Mouse (Mus musculus): Measurements from ENCODE around the gene Slc35g3. TPM values are rescaled to one million over a fixed set of nuclear protein-coding genes. Genes with fewer than 3 reads are reported as not detected.

The Slc35g3 gene
- polyA plus RNA-seq, 1 experiment from 2014 or later = 0.17 TPM

DNA sequence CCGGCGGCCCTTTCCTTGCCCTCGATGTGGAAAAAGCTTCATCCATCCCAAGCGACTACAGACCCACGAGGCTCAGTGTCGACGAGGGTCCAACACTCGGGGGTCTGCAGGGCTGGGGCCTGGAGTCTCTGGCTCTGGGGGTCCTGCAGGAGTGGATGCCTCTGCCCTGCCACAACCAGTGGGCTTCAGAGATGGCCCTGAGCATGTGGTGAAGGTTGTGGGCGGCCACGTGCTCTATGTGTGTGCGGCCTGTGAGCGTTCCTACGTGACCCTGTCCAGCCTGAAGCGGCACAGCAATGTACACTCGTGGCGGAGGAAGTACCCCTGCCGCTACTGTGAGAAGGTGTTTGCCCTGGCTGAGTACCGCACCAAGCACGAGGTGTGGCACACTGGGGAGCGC is 14.7 kb upstream of the Slc35g3 start:
- no peak for ATAC-seq (ENCODE audit: insufficient read depth, low FRiP score)
- Histone ChIP-seq H3K27me3 (ENCODE audit: control insufficient read depth, insufficient read depth, low read length) (no peaks in the 10 kb centered on the region), H3K36me3 (ENCODE audit: control insufficient read depth, insufficient read depth, low read length) (no peaks in the 10 kb centered on the region), H3K4me1 (ENCODE audit: control insufficient read depth, insufficient read depth, low read length) (no peaks in the 10 kb centered on the region), H3K27ac (ENCODE audit: low read length) (no peak overlapping the region), H3K9ac (ENCODE audit: low read length) (no peak overlapping the region), H3K4me3 (replicated peaks; ENCODE audit: low read length) (no peak overlapping the region), H3K4me2 (ENCODE audit: low read depth, low read length) (no peak overlapping the region), H3K9me3 (replicated peaks; ENCODE audit: control insufficient read depth, low read length) (no peaks in the 10 kb centered on the region)
- 81% methylated on average over 20 of the region's 20 CpGs for WGBS

GRCm38 (mm10) chr11:69775716-69776115 is 13.9 kb upstream of the Slc35g3 start:
- Histone ChIP-seq H3K9ac (ENCODE audit: low read length) (no peak overlapping the region), H3K4me3 (replicated peaks; ENCODE audit: low read length) (no peak overlapping the region), H3K36me3 (ENCODE audit: control insufficient read depth, insufficient read depth, low read length) (no peaks in the 10 kb centered on the region), H3K4me1 (ENCODE audit: control insufficient read depth, insufficient read depth, low read length) (no peaks in the 10 kb centered on the region), H3K27me3 (ENCODE audit: control insufficient read depth, insufficient read depth, low read length) (no peaks in the 10 kb centered on the region), H3K4me2 (ENCODE audit: low read depth, low read length) (no peak overlapping the region), H3K27ac (ENCODE audit: low read length) (no peak overlapping the region), H3K9me3 (replicated peaks; ENCODE audit: control insufficient read depth, low read length) (no peaks in the 10 kb centered on the region)
- WGBS = 61% methylated on average over 10 of the region's 10 CpGs
- ATAC-seq (ENCODE audit: insufficient read depth, low FRiP score) = no peak

DNA sequence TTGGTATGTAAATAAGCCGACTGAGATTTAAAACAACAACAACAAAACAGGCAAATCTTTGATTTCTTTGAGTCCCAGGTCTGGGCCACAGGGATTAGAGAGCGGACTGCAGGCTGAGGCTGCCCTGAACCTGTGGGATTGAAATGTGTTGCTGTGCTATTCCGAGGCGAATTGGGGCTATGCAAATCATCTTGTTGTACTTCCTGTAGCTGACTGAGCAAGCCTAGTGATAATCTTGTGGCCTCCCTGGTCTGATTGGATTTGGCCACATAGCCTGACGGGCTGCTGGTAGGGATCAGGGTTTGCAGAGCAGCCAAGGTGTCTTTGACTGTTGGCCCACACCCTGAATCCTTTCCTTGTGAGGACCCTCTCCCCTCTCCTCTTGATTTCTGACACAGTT is 13.2 kb upstream of the Slc35g3 start:
- Histone ChIP-seq H3K36me3 (ENCODE audit: control insufficient read depth, insufficient read depth, low read length) (no peaks in the 10 kb centered on the region), H3K9ac (ENCODE audit: low read length) (no peak overlapping the region), H3K4me1 (ENCODE audit: control insufficient read depth, insufficient read depth, low read length) (no peaks in the 10 kb centered on the region), H3K27ac (ENCODE audit: low read length) (no peak overlapping the region), H3K27me3 (ENCODE audit: control insufficient read depth, insufficient read depth, low read length) (no peaks in the 10 kb centered on the region), H3K9me3 (replicated peaks; ENCODE audit: control insufficient read depth, low read length) (no peaks in the 10 kb centered on the region), H3K4me3 (replicated peaks; ENCODE audit: low read length) (no peak overlapping the region), H3K4me2 (ENCODE audit: low read depth, low read length) (no peak overlapping the region)
- ATAC-seq (ENCODE audit: insufficient read depth, low FRiP score) = no peak
- 72% methylated on average over 5 of the region's 5 CpGs for whole genome bisulfite sequencing

GRCm38 (mm10) chr11:69767625-69767909 is 5.8 kb upstream of the Slc35g3 start:
- Histone ChIP-seq H3K27ac (ENCODE audit: low read length) (peak overlapping the region; percentile 89), H3K9ac (ENCODE audit: low read length) (peak overlapping the region; percentile 97; the same call in 1 of the 2 replicates)
- WGBS = 40% methylated on average over 4 of the region's 4 CpGs

GRCm38 (mm10) chr11:69766872-69767624 is 5.3 kb upstream of the Slc35g3 start:
- Histone ChIP-seq H3K9me3 (replicated peaks; ENCODE audit: control insufficient read depth, low read length) (no peaks in the 10 kb centered on the region), H3K4me2 (ENCODE audit: low read depth, low read length) (peak overlapping the region; percentile 78), H3K27me3 (ENCODE audit: control insufficient read depth, insufficient read depth, low read length) (no peaks in the 10 kb centered on the region), H3K9ac (ENCODE audit: low read length) (peak overlapping the region; percentile 97), H3K36me3 (ENCODE audit: control insufficient read depth, insufficient read depth, low read length) (no peaks in the 10 kb centered on the region), H3K4me1 (ENCODE audit: control insufficient read depth, insufficient read depth, low read length) (peaks cover 23% of the 10 kb centered on the region), H3K27ac (ENCODE audit: low read length) (peak overlapping the region; percentile 89), H3K4me3 (replicated peaks; ENCODE audit: low read length) (peak overlapping the region; percentile 76)
- WGBS = 52% methylated on average over 13 of the region's 13 CpGs
- no peak for ATAC-seq (ENCODE audit: insufficient read depth, low FRiP score)

More at GRCm38 (mm10) chr11:69767625-69767909, 5.8 kb upstream of the Slc35g3 start:
- Histone ChIP-seq H3K27me3 (ENCODE audit: control insufficient read depth, insufficient read depth, low read length) (no peaks in the 10 kb centered on the region), H3K9me3 (replicated peaks; ENCODE audit: control insufficient read depth, low read length) (no peaks in the 10 kb centered on the region), H3K4me2 (ENCODE audit: low read depth, low read length) (peak overlapping the region; percentile 78), H3K4me3 (replicated peaks; ENCODE audit: low read length) (0 out of 2 replicates have a peak overlapping the region, but pooled peaks have one; percentile 76), H3K36me3 (ENCODE audit: control insufficient read depth, insufficient read depth, low read length) (no peaks in the 10 kb centered on the region), H3K4me1 (ENCODE audit: control insufficient read depth, insufficient read depth, low read length) (peaks cover 23% of the 10 kb centered on the region)
- ATAC-seq (ENCODE audit: insufficient read depth, low FRiP score) = no peak

DNA sequence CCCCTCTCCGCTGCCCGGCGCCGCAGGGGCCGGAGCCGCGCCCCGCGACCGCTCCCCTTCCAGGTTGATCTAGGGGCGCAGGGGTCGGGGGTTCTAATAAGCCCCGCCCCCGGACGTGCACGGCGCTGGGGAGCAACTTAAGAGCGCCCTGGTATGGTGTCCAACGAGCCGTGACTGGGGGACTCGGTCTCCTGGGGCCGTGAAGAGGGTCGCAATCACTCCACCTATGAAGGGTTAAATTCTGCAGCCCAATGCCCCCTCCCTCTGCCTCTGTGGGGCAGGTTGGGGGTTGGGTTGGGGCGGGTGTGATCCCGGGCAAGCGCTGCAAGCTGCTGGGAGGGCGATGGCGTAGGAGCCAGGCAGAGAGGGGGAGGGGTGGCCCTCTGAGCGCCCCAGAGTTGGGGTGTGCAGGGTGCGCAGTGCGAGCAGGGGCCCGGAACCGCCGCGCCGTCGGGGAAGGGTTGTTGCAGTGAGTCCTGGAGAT is 4.4 kb upstream of the Slc35g3 start:
- H3K9ac ChIP-seq (ENCODE audit: low read length) = peak overlapping the region; percentile 97
- H3K27me3 ChIP-seq (ENCODE audit: control insufficient read depth, insufficient read depth, low read length) = no peaks in the 10 kb centered on the region
- WGBS = under 1% methylated on average over 36 of the region's 37 CpGs
- H3K27ac ChIP-seq (ENCODE audit: low read length) = peak overlapping the region; percentile 89
- peaks cover 23% of the 10 kb centered on the region for H3K4me1 ChIP-seq (ENCODE audit: control insufficient read depth, insufficient read depth, low read length)
- H3K9me3 ChIP-seq (replicated peaks; ENCODE audit: control insufficient read depth, low read length) = no peaks in the 10 kb centered on the region
- H3K4me2 ChIP-seq (ENCODE audit: low read depth, low read length) = peak overlapping the region; percentile 78
- H3K4me3 ChIP-seq (replicated peaks; ENCODE audit: low read length) = peak overlapping the region; percentile 76
- peak; percentile 84 for ATAC-seq (ENCODE audit: insufficient read depth, low FRiP score)
- H3K36me3 ChIP-seq (ENCODE audit: control insufficient read depth, insufficient read depth, low read length) = no peaks in the 10 kb centered on the region

DNA sequence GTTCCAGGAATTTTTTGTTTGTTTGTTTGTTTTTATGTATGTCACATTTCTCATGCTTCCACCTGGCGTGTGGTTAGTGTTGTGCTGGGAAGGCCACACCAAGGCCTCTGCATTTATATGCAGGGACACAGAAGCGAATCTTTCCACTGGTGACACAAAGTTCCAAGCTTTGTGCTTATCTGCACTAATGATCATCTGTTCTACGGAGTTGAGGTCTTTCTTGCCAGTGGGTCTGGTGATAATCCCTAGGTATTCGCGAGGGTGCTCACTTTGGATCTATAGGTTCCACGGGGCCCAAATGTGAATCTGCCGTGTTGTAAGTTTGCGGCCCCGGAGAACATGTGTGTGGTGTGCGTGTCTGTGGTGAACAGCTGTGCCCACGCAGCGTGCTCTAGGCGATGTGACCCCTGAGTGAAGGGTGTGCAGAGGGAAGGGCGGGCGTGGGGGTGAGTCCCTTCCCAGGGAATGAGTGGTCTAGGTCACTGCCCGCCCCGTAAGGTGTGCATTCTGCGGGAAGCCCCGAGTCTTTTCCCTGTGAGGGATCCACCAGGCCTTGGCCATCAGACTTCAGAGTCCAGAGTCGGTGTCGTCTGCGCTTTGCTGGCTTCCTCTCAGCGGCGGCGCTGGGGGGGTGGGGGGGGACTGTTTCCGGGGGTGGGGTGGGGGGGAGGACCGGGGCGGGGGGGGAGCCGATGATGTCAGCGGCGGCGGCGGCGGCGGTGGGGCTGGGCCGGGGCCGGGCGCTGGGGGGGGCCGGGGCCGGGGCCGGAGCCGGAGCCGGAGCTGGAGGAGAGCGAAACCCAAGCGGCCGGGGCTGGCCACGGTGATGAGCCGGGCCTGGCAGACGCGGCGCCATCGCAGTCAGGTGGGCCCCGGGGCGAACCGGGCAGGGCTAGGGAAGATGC is 3.7 kb upstream of the Slc35g3 start, which contains the start of gene Zbtb4:
Zbtb4 (plus strand) TSS at position 692 of the 905 bp plus-strand sequence.
- H3K27me3 ChIP-seq (ENCODE audit: control insufficient read depth, insufficient read depth, low read length) = no peaks in the 10 kb centered on the region
- H3K36me3 ChIP-seq (ENCODE audit: control insufficient read depth, insufficient read depth, low read length) = no peaks in the 10 kb centered on the region
- H3K4me3 ChIP-seq (replicated peaks; ENCODE audit: low read length) = peak within 1 kb of the TSS; percentile 76
- 12% methylated on average over 50 of the region's 55 CpGs for WGBS
- H3K27ac ChIP-seq (ENCODE audit: low read length) = peak within 1 kb of the TSS; percentile 89
- H3K4me1 ChIP-seq (ENCODE audit: control insufficient read depth, insufficient read depth, low read length) = peaks cover 25% of the 10 kb centered on the region
- peak; percentile 65 for ATAC-seq (ENCODE audit: insufficient read depth, low FRiP score)
- peak within 1 kb of the TSS; percentile 97 for H3K9ac ChIP-seq (ENCODE audit: low read length)
- peak within 1 kb of the TSS; percentile 78 for H3K4me2 ChIP-seq (ENCODE audit: low read depth, low read length)
- no peaks in the 10 kb centered on the region for H3K9me3 ChIP-seq (replicated peaks; ENCODE audit: control insufficient read depth, low read length)

DNA sequence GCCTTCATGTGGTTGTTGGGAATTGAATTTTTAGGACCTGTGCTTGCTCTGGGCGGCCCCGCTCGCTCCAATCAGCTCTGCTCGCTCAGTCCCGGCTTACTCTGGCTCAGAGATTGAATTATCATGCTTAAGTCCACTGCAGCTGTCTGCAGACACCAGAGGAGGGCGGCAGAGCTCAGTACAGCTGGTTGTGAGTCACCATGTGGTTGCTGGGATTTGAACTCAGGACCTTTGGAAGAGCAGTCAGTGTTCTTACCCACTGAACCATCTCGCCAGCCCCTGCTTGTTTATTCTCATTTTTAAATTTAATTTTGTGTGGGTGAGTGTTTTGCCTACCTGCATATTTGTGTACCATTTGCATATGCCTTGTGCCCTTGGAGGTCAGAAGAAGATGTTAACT is 1.8 kb upstream of the Slc35g3 start:
- peaks cover 35% of the 10 kb centered on the region for H3K4me1 ChIP-seq (ENCODE audit: control insufficient read depth, insufficient read depth, low read length)
- WGBS = 71% methylated on average over 7 of the region's 7 CpGs
- no peak for ATAC-seq (ENCODE audit: insufficient read depth, low FRiP score)
- H3K36me3 ChIP-seq (ENCODE audit: control insufficient read depth, insufficient read depth, low read length) = no peaks in the 10 kb centered on the region
- H3K27me3 ChIP-seq (ENCODE audit: control insufficient read depth, insufficient read depth, low read length) = no peaks in the 10 kb centered on the region
- H3K4me3 ChIP-seq (replicated peaks; ENCODE audit: low read length) = no peak overlapping the region
- H3K4me2 ChIP-seq (ENCODE audit: low read depth, low read length) = no peak overlapping the region
- H3K9ac ChIP-seq (ENCODE audit: low read length) = no peak overlapping the region
- no peak overlapping the region for H3K27ac ChIP-seq (ENCODE audit: low read length)
- H3K9me3 ChIP-seq (replicated peaks; ENCODE audit: control insufficient read depth, low read length) = no peaks in the 10 kb centered on the region

- 91% methylated on average over 7 of the region's 7 CpGs for WGBS
- Histone ChIP-seq H3K9ac (ENCODE audit: low read length) (peak overlapping the region; percentile 21; the same call in 1 of the 2 replicates), H3K9me3 (replicated peaks; ENCODE audit: control insufficient read depth, low read length) (no peaks in the 10 kb centered on the region), H3K4me1 (ENCODE audit: control insufficient read depth, insufficient read depth, low read length) (peaks cover 30% of the 10 kb centered on the region), H3K4me2 (ENCODE audit: low read depth, low read length) (no peak overlapping the region), H3K27ac (ENCODE audit: low read length) (no peak overlapping the region; the same call in 1 of the 2 replicates), H3K27me3 (ENCODE audit: control insufficient read depth, insufficient read depth, low read length) (no peaks in the 10 kb centered on the region), H3K36me3 (ENCODE audit: control insufficient read depth, insufficient read depth, low read length) (no peaks in the 10 kb centered on the region), H3K4me3 (replicated peaks; ENCODE audit: low read length) (no peak overlapping the region)
- no peak for ATAC-seq (ENCODE audit: insufficient read depth, low FRiP score)
Observed at GRCm38 (mm10) chr11:69760901-69761200, 917 bp downstream of the Slc35g3 start.

Measured in stomach, embryonic 16.5 days (tissue).